Mouse (Mus musculus) kidney, adult 2 months (tissue): ENCODE measurements around the gene Nhs.

Source experiments
- CTCF ChIP-seq: fragments of 200-500 bp; conservative IDR thresholded peaks from 2 replicates; pipeline ENCODE4 v1.5.1; 2011; ENCODE audit warnings: low read depth, mild to moderate bottlenecking, control low read depth, low read length, moderate library complexity, mixed read lengths; ENCODE audit not compliant: insufficient read depth, insufficient read length
- POLR2A ChIP-seq: fragments of 200-500 bp; IDR thresholded peaks from one replicate; pipeline ENCODE4 v1.6.1; 2011; ENCODE audit warnings: low read depth, low read length, control low read depth

DNA sequence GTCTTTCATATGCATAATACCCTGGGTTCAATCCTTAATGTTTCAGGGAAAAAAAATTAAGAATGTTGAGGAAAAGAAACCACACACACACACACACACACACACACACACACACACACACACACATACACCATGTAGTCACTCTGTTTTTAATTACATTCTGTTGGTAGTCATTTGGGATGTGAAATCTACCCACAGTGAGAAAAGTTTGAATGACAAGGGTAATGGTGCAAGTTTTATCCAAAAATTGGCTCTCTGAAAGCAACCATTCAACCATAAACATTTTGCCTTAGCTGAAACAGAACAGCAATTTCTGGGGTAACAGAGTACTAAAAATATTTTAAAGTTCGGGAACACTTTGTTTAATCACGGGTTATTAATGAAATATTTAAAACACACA, 303.9 kb downstream of the Nhs start:
- TF ChIP-seq CTCF: no peak
- no peak for TF ChIP-seq POLR2A
